Mouse (Mus musculus) intestine, postnatal 0 days (tissue): Measurements from ENCODE around the gene Actr2. TPM values are rescaled to one million over a fixed set of nuclear protein-coding genes. Genes with fewer than 3 reads are reported as not detected.

Experiments
- ATAC-seq: fragments of 200-750 bp; cut with Nextera tagmentation; 2 replicates; pipeline ENCODE4 v1.8.0; 2017; ENCODE audit warnings: mild to moderate bottlenecking, moderate TSS enrichment, moderate library complexity
- H3K27ac ChIP-seq: fragments of 300-500 bp; sonication (generic); 2 replicates; pipeline ENCODE4 v1.5.1; 2014; ENCODE audit warnings: mild to moderate bottlenecking, low read depth, low read length, moderate library complexity
- H3K27me3 ChIP-seq: fragments of 300-500 bp; sonication (generic); replicated peaks from 2 replicates; pipeline ENCODE4 v1.6.1; 2014; ENCODE audit warnings: low read length, mixed read lengths; ENCODE audit not compliant: control insufficient read depth, insufficient read depth
- H3K36me3 ChIP-seq: fragments of 300-500 bp; sonication (generic); 2 replicates; pipeline ENCODE4 v1.6.1; 2014; ENCODE audit warnings: mild to moderate bottlenecking, moderate library complexity; ENCODE audit not compliant: control insufficient read depth, insufficient read depth
- H3K4me1 ChIP-seq: fragments of 300-500 bp; sonication (generic); replicated peaks from 2 replicates; pipeline ENCODE4 v1.6.1; 2014; ENCODE audit warnings: antibody characterized with exemption, low read length, mixed read lengths; ENCODE audit not compliant: control insufficient read depth, insufficient read depth
- H3K4me2 ChIP-seq: fragments of 300-500 bp; sonication (generic); replicated peaks from 2 replicates; pipeline ENCODE4 v1.6.1; 2014; ENCODE audit warnings: low read depth, mild to moderate bottlenecking, moderate library complexity
- H3K4me3 ChIP-seq: fragments of 300-500 bp; sonication (generic); 2 replicates; pipeline ENCODE4 v1.5.1; 2014; ENCODE audit warnings: low read depth, low read length
- H3K9ac ChIP-seq: fragments of 300-500 bp; sonication (generic); 2 replicates; pipeline ENCODE4 v1.6.1; 2014; ENCODE audit warnings: mild to moderate bottlenecking, low read depth, low read length
- H3K9me3 ChIP-seq: fragments of 300-500 bp; sonication (generic); 2 replicates; pipeline ENCODE4 v1.6.1; 2016; ENCODE audit warnings: mixed run types; ENCODE audit not compliant: control insufficient read depth
- CTCF ChIP-seq: sonication (generic); IDR thresholded peaks from 2 replicates; pipeline ENCODE4 v1.5.1; 2016; ENCODE audit warnings: low read depth, mild to moderate bottlenecking, control low read depth, antibody characterized with exemption, moderate library complexity
- WGBS: fragments of 180-500 bp; shearing (Covaris S2); extraction: QIAGEN DNeasy Blood & Tissue Kit; methylation state at CpG from one replicate; pipeline ENCODE4 v1.1.7; 2014; 5-methylcytosine and 5-hydroxymethylcytosine counted together
- polyA plus RNA-seq: library from polyadenylated mRNA; unstranded; fragments of >200 nt; fragmentation: Nextera tagmentation; extraction: Ambion mirVana; gene quantifications from 2 replicates; pipeline ENCODE4 v1.2.1, GENCODE M21; 2015

Actr2 gene
- polyA plus RNA-seq, 1 experiment from 2014 or later: 109 TPM

DNA sequence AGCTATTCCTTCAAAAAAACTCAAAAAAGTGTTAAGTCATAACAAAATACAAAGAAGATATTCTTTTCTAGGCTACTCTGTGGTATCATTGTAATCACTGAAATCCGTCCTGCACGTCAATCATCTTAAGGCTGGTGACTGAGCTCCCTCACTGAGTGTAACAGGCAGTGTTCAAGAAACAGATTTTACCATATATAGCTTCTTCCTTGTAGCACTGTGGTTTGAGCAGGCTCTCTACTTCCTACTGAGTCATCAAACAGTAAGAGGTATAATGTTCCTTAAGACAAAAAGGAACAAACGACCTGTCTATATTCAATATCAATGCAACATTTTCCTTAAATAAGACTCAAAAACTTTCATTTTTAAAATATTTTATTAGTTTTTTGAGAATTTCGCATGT, 5.0 kb downstream of the Actr2 start:
- ATAC-seq: no peak
- Histone ChIP-seq H3K4me1 (no peaks in the 10 kb centered on the region), H3K4me2 (no peak overlapping the region), H3K27me3 (no peaks in the 10 kb centered on the region), H3K36me3 (no peaks in the 10 kb centered on the region; the same call in 1 of the 2 replicates), H3K27ac (no peak overlapping the region), H3K4me3 (no peak overlapping the region), H3K9me3 (no peaks in the 10 kb centered on the region), H3K9ac (no peak overlapping the region)
- TF ChIP-seq CTCF: no peak
- 88% methylated on average over 4 of the region's 4 CpGs for WGBS

DNA sequence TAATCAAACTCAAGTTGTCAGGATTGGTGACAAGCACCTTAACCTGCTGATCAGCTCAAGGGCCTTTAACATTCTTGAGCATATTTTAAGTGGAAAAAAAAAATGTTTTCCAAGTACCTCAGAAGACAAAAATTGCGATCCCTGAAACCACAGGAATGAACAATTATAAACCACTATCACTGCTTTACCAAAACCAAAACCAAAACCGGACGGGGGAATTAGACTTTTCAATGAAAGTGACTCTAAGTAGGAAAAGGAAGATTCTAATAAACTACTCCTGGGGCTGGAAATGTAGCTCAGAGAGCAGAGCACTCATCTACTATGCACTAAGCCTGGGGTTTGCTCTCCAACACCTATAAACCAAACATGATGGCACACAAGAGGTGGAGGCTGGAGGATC, 5.8 kb downstream of the Actr2 start:
- Histone ChIP-seq H3K27ac (no peak overlapping the region), H3K4me2 (no peak overlapping the region), H3K9me3 (no peaks in the 10 kb centered on the region), H3K36me3 (no peaks in the 10 kb centered on the region; the same call in 1 of the 2 replicates), H3K27me3 (no peaks in the 10 kb centered on the region), H3K4me1 (no peaks in the 10 kb centered on the region), H3K9ac (no peak overlapping the region), H3K4me3 (no peak overlapping the region)
- no peak for ATAC-seq
- no peak for TF ChIP-seq CTCF
- WGBS: 90% methylated on average over 3 of the region's 3 CpGs

DNA sequence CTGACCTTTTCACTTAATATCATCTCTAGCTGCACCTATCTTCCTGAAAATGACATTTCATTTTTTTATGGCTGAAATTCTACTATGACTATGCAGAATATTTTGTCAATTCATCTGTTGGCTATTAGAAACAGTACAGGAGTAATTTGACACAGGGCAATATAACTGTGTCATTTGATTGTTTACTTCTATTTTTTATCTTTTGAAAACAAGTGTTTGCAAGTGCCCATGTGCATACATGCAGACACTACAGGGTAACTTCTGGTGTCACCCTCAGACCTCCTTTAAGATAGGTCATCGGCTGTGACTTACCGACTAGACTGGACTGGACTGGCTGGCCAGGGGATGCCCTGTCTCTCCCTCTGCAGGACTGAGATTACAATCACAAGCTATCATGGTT, 8.8 kb downstream of the Actr2 start:
- Histone ChIP-seq H3K9ac (no peak overlapping the region), H3K36me3 (peaks cover 16% of the 10 kb centered on the region; the same call in 1 of the 2 replicates), H3K4me1 (no peaks in the 10 kb centered on the region), H3K4me3 (no peak overlapping the region), H3K9me3 (no peaks in the 10 kb centered on the region), H3K4me2 (no peak overlapping the region), H3K27me3 (no peaks in the 10 kb centered on the region), H3K27ac (no peak overlapping the region)
- no peak for TF ChIP-seq CTCF
- no peak for ATAC-seq
- WGBS: 86% methylated on average over 2 of the region's 2 CpGs

DNA sequence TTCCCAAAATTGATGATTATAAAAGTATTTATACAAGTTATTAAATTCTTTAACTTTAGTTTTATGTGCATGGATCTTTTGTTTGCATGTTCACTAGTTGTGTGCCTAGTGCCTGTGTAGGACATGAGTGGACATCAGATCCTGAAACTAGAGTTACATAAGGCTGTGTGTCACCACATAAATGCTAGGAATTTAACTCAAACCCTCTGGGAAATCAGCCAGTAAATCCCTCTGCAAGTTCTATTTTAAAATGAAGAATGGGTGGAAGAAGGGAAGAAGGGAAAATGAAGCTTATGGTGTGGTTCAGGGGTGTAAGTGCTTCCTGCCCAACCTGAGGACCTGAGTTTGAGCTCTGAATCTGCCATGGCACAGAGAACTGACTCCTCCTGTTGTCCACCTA, 26.4 kb downstream of the Actr2 start:
- no peak overlapping the region for H3K9ac ChIP-seq

DNA sequence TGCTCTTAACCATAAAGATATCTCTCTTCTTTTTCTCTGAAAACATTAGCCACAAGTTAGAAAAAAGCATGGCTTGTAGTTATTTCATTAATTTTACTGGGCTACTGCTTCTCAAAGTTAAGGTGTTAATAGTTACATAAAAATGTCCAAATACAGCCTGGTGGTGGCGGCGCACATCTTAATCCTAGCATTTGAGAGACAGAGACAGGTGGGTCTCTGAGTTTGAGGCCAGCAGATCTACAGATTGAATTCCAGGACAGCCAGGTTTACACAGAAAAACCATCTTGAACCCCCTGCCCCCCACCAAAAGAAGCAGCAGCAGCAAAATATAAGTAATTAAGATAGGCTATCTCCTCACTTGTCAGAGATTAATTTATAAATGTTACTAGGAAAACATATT, 27.1 kb downstream of the Actr2 start:
- Histone ChIP-seq H3K9ac (no peak overlapping the region), H3K27me3 (no peaks in the 10 kb centered on the region), H3K36me3 (peaks cover 55% of the 10 kb centered on the region), H3K4me1 (no peaks in the 10 kb centered on the region), H3K4me2 (no peak overlapping the region), H3K27ac (no peak overlapping the region), H3K4me3 (no peak overlapping the region), H3K9me3 (no peaks in the 10 kb centered on the region)
- TF ChIP-seq CTCF: no peak
- 97% methylated on average over 2 of the region's 2 CpGs for WGBS
- ATAC-seq: no peak

More for the DNA sequence above, 26.4 kb downstream of the Actr2 start:
- H3K9me3 ChIP-seq: no peaks in the 10 kb centered on the region
- H3K27ac ChIP-seq: no peak overlapping the region
- no peaks in the 10 kb centered on the region for H3K27me3 ChIP-seq
- H3K4me3 ChIP-seq: no peak overlapping the region
- TF ChIP-seq CTCF: no peak
- H3K4me1 ChIP-seq: no peaks in the 10 kb centered on the region
- ATAC-seq: no peak
- no peak overlapping the region for H3K4me2 ChIP-seq
- peaks cover 53% of the 10 kb centered on the region for H3K36me3 ChIP-seq

DNA sequence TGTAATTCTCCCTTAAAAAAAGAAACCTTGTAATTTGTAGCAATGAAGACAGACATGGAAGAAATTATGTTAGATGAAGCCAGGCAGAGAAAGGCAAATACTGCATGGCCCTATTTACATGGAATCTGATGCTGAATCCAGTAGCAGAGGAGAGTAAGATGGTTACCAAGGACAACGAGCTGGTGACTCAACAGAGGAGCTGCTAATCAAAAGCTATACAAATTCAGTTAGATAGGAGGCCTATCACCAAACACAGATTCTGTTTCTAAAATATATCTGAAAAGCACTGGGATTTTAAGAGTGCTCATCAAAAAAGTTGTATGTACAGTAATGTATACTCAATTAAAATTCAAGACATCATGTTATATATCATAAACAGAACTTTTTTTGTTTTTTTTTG, 37.3 kb downstream of the Actr2 start:
- H3K27ac ChIP-seq: no peak overlapping the region
- no peak overlapping the region for H3K4me3 ChIP-seq
- H3K4me2 ChIP-seq: no peak overlapping the region
- H3K4me1 ChIP-seq: no peaks in the 10 kb centered on the region
- H3K9ac ChIP-seq: no peak overlapping the region
- WGBS: 64% methylated on average over 1 of the region's 1 CpGs
- peaks cover 68% of the 10 kb centered on the region for H3K36me3 ChIP-seq
- TF ChIP-seq CTCF: no peak
- ATAC-seq: no peak
- H3K9me3 ChIP-seq: no peaks in the 10 kb centered on the region
- H3K27me3 ChIP-seq: no peaks in the 10 kb centered on the region

DNA sequence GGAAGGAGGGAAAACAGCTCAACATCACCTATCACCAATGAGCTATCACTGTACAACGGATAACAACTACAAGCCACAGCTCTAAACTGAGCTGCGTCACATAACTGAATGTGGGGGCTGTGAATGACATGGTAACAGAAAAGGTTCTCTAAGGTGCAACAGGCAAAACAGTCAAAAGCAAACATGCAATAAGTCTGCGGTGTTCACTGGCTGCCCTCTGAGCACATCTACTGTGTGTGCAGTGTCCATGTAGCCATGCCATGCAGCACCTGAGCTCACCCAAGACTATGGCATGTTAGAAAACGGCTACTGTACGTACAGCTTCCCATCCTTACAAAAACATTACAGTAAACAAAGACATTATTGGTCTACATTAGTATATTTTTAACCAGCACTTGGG, 39.9 kb downstream of the Actr2 start:
- Histone ChIP-seq H3K9me3 (no peaks in the 10 kb centered on the region), H3K36me3 (peaks cover 65% of the 10 kb centered on the region), H3K27ac (no peak overlapping the region), H3K27me3 (no peaks in the 10 kb centered on the region), H3K4me2 (no peak overlapping the region), H3K4me3 (no peak overlapping the region), H3K4me1 (no peaks in the 10 kb centered on the region), H3K9ac (no peak overlapping the region)
- 95% methylated on average over 5 of the region's 5 CpGs for WGBS
- no peak for TF ChIP-seq CTCF
- ATAC-seq: no peak
